Mouse (Mus musculus) E14TG2a.4 (cell line): Measurements from ENCODE around the gene Sctr.

Experiments used
- CTCF ChIP-seq: conservative IDR thresholded peaks from 2 replicates; pipeline ENCODE4 v1.5.1; 2014; ENCODE audit warnings: low read length
- NANOG ChIP-seq: IDR thresholded peaks from 2 replicates; pipeline ENCODE4 v1.6.1; 2014; ENCODE audit warnings: borderline replicate concordance, low read length, mixed read lengths

DNA sequence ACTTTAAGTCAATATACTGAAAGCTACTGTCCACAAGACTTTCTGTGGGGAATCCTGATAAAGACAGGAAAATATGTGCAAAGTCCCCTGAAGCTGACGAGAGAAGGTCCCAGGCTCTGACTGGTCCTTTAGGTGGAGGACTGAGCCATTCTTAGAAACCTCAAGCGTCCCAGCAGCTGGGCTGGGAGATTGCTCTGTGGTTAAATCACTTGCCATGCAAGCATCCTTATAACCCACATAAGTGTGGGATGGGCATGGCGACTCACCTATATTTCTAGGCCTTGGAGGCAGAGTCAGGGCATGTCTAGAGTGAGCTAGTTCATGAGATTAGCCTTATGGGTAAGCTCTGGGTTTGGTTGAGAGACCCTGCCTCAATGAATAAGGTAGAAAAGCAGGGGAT, 59.9 kb downstream of the Sctr start:
- TF ChIP-seq CTCF (no peak), NANOG (no peak)
